Mouse (Mus musculus) retina, postnatal 7 days (tissue): ENCODE results near the gene Igfbp1.

Experiments
- DNase-seq: peaks from one replicate; pipeline ENCODE4 v3.0.0-alpha.2; 2012; ENCODE audit warnings: low read depth, low spot score

Igfbp1 gene

DNA sequence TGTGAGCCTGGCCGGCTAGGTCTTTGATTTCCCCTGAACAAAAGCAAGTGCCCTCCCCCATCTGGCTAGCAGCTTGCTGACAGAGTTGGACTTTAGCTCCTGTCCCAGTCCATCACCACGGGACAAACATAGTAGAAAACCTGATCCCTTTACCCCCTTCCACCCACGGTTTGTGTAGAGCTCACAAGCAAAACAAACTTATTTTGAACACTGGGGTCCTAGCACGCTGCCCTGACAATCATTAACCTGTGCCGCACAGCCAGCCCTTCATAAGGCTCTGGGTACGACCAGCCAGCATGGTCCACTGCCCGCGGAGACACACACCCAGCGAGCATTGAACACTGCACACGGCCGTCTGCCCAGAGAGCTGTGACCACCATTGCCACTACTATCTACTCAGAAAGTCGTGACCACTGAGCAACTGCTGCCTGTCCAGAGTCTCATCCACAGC, at the start of gene Igfbp1:
Igfbp1 (plus strand) TSS at position 292 of the 451 bp plus-strand sequence.
- DNase-seq = no peak

DNA sequence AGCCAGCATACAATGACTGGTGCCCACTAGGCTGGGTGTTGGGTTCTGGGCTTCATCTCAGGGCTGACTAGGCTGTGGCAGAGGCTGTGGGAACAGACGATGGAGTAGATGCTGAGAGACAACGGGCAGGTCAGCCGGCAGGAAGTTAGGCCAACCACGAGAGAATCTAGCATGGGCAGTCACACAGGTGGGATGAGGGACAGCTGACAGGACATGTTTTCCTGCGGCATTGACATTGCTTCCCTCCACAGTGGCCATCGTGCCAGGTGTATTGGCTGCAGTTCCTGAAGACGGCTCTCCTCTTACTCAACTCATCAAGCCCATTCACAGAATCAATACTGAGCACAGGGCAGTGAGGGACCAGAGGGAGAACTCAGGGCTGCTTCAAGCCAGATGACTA, 49.6 kb upstream of the Igfbp1 start:
- DNase-seq = no peak

DNA sequence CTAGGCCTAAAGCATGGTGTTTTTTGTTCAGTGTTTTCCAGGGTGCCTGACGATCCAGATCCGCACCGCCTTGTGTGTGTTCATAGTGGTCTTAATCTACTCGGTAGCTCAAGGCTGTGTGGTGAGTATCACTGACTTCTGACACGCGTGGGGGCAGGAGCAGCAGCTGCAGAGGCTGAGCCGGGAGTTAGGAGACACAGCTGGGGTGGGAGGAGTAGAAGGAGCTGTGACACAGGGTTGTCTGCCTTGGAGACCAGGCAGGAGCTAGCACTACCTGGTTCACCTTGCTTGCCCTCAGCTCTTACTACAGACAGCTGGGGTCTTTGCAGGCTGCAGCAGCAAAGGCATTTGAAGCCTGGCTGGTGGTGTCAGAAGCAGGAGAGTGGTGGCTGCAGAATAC, 48.1 kb upstream of the Igfbp1 start:
- no peak for DNase-seq

DNA sequence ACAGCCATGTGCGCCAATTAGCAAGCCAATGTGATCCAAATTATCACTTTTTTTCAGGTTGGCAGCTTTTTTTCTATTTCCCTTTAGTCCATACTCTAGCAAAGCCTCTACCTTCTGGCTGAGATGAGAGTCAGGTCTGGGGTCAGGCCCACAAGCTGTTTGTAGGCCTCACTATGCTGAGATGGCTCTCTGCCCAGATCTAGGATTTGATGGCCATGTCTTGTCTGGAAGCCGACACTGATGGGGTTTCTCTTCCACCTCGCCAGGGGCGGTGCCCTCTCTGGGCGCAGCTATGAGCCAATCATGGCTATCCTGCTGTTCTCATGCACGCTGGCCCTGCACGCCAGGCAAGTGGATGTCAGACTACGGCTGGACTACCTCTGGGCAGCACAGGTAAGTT, 47.1 kb upstream of the Igfbp1 start:
- peak; percentile 6 for DNase-seq

DNA sequence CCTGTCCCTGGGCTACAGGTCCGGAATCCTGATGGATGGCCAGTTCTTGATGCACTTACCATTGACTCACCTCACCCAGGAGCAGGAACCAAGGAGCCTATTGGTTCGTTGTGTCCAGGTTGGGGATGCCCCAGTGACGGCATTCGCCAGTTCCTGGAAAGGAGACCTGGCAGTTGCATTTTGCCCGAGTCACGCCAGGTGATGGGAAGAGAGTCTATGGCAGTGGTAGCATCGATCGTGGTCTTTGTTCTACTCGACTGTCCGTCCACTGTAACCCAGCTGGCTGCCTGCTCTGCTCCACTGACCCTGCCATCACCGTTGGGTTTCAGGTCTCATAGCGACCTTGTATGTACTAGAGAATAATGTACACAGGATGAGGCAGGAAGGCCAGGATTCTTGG, 45.2 kb upstream of the Igfbp1 start:
- no peak for DNase-seq

DNA sequence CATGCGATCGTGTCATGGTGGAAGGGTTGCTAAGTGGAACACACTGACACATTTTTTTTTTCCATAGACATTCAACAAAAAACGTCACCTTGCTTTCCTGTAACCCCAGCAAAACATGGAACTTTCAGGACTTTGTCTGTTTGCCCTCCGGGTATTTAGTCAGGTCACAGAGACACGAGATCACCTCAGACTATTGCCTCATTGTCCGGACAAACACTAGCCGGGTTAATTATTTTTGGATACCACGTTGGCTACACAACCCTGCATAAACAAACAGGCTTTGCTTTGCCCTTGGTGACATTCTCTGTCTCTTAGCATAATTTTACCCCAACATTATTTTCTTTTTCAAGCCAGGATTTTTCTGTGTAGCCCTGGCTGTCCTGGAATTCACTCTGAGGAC, 44.5 kb upstream of the Igfbp1 start:
- no peak for DNase-seq

DNA sequence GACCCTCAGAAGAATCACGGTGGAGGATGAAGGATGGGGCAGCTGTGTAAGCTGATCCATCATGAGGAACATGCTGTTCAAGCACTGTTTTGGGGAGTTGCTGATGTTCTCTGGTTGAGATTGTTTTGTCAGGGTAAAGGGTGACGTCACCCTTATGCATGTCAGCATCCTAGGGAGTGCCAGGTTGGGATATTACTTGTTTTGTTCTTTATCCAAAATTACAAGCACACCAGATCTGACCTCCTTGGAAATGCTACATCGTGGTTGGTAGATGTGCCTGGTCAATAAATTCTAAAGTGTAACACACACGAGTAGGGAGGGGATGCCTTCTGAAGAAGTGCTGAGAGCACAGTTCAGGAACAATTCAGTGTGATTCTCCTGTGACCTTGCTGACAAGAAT, 41.2 kb upstream of the Igfbp1 start:
- DNase-seq = no peak

DNA sequence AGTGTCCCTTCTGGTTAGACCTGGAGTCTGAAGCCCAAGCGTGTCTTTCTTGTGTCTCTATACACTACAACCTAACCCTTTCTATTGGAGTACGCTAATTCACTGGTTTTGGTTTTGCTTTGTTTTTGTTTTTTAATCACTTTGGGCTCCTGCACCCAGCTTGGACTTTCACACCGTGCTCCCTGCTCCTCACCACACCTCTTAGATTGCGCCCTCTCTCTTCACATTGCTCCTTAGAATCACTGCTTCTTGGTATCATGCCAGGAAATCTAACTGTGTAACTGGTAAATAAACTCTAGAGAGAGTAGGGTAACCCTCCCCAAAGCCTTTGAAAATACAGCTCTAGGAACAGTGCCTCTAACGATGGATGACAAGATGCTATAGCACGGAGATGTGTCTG, 39.4 kb upstream of the Igfbp1 start:
- DNase-seq = no peak

DNA sequence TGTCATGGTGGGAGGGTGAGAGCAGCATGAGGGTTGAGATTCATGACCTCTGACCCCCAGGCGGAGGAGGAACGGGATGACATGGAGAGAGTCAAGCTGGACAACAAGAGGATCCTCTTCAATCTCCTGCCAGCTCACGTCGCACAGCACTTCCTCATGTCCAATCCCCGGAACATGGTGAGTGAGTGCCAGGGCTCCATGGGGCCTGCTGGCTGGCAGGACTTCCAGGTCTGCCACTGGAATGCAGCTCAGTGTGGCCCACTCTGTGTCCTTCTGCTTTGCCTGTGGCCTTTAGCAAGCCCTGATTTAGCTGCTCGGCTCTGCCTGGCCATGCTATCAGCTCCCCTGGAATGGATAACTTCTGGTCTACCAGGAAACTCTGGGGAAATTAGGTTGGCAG, 37.4 kb upstream of the Igfbp1 start:
- DNase-seq = no peak

DNA sequence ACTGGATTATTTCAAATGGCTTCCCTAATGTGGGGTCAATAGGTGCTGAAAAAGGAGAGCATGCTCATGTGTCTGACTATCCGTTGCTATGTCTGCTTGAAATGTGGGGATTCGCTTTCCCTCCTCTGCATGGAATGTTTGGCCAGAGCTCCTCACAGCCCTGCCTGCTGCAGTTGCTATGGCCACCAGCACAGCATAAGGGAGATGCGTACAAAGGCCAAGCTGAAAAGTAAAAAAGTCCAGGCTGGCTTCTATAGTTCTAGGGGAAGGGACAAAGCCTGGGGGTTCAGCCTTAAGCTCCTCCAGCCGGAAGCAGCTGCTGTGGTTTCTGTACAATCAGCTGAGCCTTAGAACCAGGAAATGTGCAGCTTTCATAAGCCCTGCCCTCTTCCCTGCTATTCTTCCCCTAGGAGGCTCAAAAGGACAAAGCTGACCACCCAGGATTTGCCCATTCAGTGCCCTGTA, 36.9 kb upstream of the Igfbp1 start:
- no peak for DNase-seq

DNA sequence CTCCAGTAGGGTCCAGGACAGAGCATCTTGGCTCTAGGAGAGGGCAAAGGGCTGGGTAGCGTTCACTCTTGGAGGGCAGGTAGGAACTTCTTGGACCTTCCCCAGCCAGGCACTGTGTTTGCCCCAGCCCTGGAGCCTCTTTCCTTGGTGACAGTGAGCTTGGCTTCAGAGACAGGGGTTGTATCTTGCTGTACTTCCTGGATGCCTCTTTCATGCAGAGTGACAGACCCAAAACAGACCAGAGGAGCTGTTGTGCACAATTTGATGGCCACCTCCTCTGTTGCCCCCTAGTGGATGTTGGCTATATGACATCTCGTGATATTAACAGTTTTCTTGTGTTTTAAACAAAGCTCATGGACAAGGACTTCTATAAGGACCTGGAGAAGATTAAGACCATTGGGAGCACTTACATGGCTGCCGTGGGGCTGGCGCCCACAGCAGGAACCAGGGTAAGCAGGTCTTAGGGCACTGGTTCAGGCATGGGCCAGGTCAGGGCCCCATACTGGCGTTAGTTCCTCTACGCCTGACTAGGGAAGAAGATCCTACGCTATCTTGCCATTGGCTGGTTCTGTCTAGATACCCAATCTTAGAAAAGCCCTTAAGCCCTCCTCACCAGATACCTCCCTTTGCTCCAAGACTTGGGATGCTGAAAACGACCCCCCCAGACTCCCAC, 35.9 kb upstream of the Igfbp1 start:
- peak; percentile 32 for DNase-seq

DNA sequence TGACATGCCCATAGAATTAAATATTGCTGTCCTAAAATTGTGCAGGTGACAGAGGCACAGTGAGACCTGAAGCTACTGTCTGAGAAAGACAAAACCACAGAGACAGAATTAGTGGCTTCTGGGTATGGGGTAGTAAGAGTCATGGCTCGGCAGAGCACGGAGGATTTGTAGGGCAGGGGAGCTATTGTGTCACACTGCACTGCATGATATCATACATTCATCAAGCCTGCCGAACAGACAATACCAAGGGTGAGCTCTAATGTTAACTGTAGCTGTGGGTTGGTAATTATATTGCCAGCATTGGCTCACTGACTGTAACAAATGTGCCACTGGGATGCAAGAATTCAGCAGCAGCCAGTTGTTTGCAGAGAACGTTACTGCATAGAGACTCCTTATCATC, 33.2 kb upstream of the Igfbp1 start:
- DNase-seq = no peak

DNA sequence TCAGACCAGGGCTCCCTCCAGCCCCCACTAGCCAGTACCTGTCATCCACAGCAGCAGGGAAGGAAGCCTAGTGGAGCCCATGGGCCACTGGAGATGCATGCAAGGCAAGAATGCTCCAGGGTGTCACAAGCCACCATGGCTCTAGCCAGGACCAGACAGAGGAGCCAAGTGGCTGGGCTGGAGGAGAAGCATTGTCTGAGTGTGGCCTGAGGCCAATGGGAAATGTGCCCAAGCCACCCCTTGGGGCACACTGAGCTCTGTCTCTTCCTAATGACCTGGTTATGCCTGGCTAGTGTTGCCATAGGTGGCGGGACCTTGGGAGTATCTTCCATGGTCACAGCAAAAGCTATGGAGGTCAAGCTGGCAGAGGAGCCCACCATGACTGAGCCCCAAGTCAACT, 27.9 kb upstream of the Igfbp1 start:
- DNase-seq = no peak

DNA sequence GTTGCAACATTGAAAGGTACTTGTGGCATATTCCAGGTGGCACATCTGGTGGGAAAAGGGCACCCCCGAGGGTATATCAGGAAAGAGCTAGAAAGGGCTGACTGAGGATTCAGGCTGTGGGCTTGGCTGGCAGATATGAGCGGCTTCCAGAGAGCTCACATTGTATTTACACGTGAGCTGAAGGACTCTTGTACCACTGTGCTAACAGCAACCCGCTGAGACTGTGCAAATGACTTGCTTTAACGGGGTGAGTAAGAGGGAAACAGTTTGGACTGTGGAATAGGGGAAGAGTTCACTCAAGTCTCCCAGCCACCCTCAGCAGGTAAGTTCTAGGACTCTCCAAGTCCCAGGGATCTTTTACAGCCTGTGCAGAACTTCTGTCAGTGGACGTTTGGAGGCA, 23.9 kb upstream of the Igfbp1 start:
- DNase-seq = no peak

DNA sequence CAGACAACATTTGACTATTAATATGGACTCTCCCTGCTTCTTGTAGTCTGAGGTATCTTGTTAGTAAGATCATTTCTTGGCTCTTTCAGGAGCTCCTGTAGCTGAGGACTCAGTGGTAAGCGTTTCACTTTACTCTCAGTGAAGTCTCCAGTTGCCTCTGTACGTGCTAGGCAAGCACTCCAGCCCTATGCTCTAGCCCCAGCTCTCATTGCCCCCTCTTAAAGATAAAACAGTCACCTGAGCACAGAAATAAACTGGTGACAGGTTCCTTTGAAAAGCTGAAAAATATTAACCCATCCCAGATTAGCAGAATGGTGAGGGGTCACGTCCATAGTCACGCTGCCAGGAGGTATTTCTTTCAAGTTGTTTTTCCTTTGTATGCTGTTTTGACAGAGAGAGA, 18.9 kb upstream of the Igfbp1 start:
- DNase-seq = no peak

DNA sequence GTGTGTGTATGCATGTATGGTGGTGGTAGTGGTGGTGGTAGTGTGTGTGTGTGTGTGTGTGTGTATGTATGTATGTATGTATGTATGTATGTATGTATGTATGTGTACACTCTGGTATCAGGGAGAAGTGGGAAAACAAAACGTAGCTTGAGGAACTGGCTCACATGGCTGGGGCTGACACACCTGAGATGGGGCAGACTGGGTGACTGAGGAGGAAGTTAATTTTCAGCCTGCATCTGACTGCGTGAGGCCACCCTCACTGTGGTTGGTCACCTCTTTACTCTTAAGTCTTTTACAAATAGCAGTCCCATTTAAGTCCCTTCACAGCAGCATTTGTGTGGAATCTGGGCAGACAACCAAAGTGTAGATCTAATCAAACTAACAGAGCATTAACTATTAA, 18.3 kb upstream of the Igfbp1 start:
- DNase-seq = no peak

DNA sequence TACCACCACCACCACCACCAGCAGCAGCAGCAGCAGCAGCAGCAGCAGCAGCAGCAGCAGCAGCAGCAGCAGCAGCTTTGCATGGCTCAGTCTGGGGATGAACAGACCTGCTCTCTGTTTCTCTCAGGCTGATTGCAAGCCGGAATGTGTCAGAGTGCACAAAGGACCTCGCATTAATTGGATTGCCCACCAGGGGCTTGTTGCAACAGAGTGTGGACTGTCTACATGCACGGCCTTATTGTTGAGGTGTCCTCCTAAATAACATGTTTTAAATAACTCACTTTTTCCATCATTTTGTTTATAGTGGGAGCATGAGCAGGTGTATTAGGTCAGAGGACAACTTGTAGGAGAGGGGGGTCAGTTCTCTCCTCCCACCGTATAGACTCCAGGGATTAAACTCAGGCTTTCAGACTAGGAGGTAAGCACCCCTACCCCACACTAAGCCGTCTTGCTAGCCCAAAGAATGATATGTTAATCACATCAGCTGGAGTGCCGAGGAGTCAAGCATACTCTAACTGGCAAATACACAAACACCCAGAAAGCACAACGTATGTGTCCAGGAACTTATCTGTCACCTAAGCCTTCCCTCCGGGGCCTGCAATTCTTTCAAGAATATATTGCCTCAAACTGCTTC, 15.1 kb upstream of the Igfbp1 start:
- DNase-seq = no peak

DNA sequence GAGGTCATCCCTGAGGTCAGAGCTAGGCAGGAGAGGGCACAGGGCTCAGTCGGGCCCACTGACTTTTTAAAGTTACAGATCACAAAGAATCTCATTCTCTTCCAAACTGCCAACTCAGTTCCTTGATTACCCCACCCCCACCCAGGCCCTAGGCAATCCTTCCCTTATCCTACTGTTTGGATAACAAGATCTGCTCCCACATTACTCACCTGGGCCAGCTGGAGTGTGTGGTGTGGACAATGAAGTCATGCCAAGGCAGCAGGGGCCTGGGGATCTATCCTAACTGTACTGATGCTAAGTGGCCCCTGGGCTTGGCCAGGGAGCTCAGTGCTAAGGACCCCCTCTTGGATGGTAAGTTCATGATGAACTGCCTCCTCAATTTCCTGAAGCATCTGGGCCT, 13.2 kb upstream of the Igfbp1 start:
- no peak for DNase-seq

DNA sequence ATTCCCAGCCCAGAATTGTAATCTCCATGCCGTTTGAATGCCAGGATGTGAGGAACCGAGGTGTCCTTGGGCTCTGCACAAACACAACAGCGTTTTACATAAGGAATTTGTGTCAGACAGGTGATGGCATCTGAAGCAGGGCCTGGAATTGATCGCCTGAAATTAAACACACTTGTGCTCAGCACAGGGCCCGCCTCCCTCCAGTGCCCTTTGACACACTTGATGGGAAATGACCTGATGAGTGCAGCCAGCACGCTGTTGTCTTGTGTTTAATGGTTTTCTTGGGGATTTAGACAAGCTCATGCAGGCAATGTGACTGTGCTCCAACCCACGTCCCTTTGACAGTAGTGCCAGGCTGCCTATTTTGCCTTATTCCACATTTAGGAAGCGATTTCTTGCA, 10.1 kb upstream of the Igfbp1 start:
- no peak for DNase-seq

DNA sequence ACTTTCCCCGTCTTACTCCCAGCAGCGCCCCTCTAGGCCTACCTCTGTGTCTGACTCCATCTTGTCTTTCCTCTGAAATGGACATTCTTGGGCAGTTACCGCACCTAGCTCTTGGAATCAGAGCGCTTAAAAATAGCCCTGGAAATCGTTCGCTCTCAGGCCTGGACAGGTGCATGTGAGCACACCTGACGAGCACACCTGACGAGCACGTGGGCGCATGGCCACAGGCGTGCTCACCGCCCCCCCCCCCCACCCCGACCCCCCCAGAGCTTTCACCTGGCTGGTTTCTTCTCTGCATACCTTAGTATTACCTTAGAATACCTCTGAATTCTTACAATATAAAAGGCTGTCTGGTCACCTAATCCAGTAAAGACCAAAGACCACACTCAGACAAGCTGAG, 9.1 kb upstream of the Igfbp1 start, which contains the start of gene Gm11985:
Gm11985 (minus strand) TSS at position 101 of the 400 bp plus-strand sequence.
- no peak for DNase-seq

DNA sequence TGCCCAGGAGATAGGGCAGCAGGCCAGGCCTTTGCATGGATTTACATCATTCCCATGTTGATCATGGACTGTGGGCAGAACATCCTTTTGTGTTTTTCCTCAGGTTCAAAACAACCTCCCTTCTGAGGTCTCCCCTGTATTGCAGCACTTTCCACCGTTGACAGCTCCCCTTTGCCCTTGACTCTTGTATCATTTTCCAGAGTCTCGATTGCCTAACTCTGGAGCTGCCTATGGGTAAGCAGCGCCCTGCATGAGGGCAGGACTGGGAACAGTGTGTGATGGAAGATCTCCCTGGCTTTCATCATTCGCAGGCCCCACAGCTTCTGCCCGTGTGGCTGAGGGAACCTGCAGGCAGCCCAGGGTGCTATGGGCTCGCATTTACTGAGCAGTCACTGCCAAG, 4.9 kb upstream of the Igfbp1 start:
- no peak for DNase-seq

DNA sequence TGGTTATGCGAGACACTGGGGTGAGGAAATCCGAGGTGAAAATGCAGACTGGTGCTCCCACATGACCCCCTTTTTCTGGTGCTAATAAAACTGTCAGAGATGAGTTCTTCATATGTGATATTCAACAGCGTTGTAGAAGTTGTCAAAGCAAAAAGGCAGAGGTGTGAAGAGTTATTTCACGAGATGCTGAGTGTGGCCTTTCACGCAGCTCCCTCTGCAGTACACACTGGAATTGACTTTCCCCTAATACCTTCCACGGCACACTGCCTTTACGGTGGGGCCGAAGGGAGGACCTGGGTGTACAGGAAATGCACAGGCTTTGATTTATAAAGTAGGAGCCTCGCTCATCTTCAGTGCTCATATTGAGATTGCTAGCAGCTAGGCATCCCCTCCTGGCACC, 4.4 kb upstream of the Igfbp1 start:
- DNase-seq = no peak
